Mouse (Mus musculus): ENCODE data around the gene Slc35c2. TPM values are rescaled to one million over a fixed set of nuclear protein-coding genes. Genes with fewer than 3 reads are reported as not detected.

Slc35c2 gene
- polyA plus RNA-seq, 1 experiment = 52.3 TPM

GRCm38 (mm10) chr2:165262274-165262990 lies 25.2 kb downstream of the Slc35c2 start:
- DNase-seq = no peak
- no peak overlapping the region for H3K4me3 ChIP-seq (replicated peaks; ENCODE audit: extremely low read depth, low read depth, low read length)
- WGBS = 55% methylated on average over 18 of the region's 18 CpGs
- TF ChIP-seq CTCF (IDR thresholded peaks at IDR 0.05; ENCODE audit: insufficient read depth, low read length) (no peak), POLR2A (IDR thresholded peaks at IDR 0.05; ENCODE audit: borderline replicate concordance, extremely low read depth, low read depth, low read length) (no peak)
- no peaks in the 10 kb centered on the region for H3K4me1 ChIP-seq (ENCODE audit: control insufficient read depth, insufficient read depth, low read length)

- no peak for TF ChIP-seq CTCF (IDR thresholded peaks at IDR 0.05; ENCODE audit: insufficient read depth, low read length)
- TF ChIP-seq POLR2A (IDR thresholded peaks at IDR 0.05; ENCODE audit: borderline replicate concordance, extremely low read depth, low read depth, low read length) = no peak
- DNase-seq = no peak
- Histone ChIP-seq H3K4me3 (replicated peaks; ENCODE audit: extremely low read depth, low read depth, low read length) (no peak overlapping the region), H3K4me1 (ENCODE audit: control insufficient read depth, insufficient read depth, low read length) (no peaks in the 10 kb centered on the region)
- WGBS = 69% methylated on average over 8 of the region's 8 CpGs
These were observed 27.8 kb downstream of the Slc35c2 start for GRCm38 (mm10) chr2:165259859-165260258.

- no peak for TF ChIP-seq CTCF (IDR thresholded peaks at IDR 0.05; ENCODE audit: insufficient read depth, low read length)
- TF ChIP-seq POLR2A (IDR thresholded peaks at IDR 0.05; ENCODE audit: borderline replicate concordance, extremely low read depth, low read depth, low read length) = no peak
- WGBS = 67% methylated on average over 6 of the region's 6 CpGs
- Histone ChIP-seq H3K4me3 (replicated peaks; ENCODE audit: extremely low read depth, low read depth, low read length) (no peak overlapping the region), H3K4me1 (ENCODE audit: control insufficient read depth, insufficient read depth, low read length) (no peaks in the 10 kb centered on the region)
- DNase-seq = no peak
These were observed 29.3 kb downstream of the Slc35c2 start for GRCm38 (mm10) chr2:165258321-165258720.

- no peak overlapping the region for H3K4me3 ChIP-seq (replicated peaks; ENCODE audit: extremely low read depth, low read depth, low read length)
- no peak for DNase-seq
- WGBS = 48% methylated on average over 11 of the region's 11 CpGs
- no peaks in the 10 kb centered on the region for H3K4me1 ChIP-seq (ENCODE audit: control insufficient read depth, insufficient read depth, low read length)
- TF ChIP-seq CTCF (IDR thresholded peaks at IDR 0.05; ENCODE audit: insufficient read depth, low read length) (no peak), POLR2A (IDR thresholded peaks at IDR 0.05; ENCODE audit: borderline replicate concordance, extremely low read depth, low read depth, low read length) (no peak)
These were observed 30.4 kb downstream of the Slc35c2 start for GRCm38 (mm10) chr2:165257151-165257834.

GRCm38 (mm10) chr2:165256213-165256612 lies 31.5 kb downstream of the Slc35c2 start:
- 72% methylated on average over 10 of the region's 10 CpGs for WGBS
- Histone ChIP-seq H3K4me1 (ENCODE audit: control insufficient read depth, insufficient read depth, low read length) (no peaks in the 10 kb centered on the region), H3K4me3 (replicated peaks; ENCODE audit: extremely low read depth, low read depth, low read length) (no peak overlapping the region)
- TF ChIP-seq POLR2A (IDR thresholded peaks at IDR 0.05; ENCODE audit: borderline replicate concordance, extremely low read depth, low read depth, low read length) (no peak), CTCF (IDR thresholded peaks at IDR 0.05; ENCODE audit: insufficient read depth, low read length) (no peak)
- DNase-seq = no peak

GRCm38 (mm10) chr2:165253867-165254266 lies 33.8 kb downstream of the Slc35c2 start:
- Histone ChIP-seq H3K4me3 (replicated peaks; ENCODE audit: extremely low read depth, low read depth, low read length) (no peak overlapping the region), H3K4me1 (ENCODE audit: control insufficient read depth, insufficient read depth, low read length) (no peaks in the 10 kb centered on the region)
- no peak for DNase-seq
- 32% methylated on average over 10 of the region's 10 CpGs for WGBS
- TF ChIP-seq POLR2A (IDR thresholded peaks at IDR 0.05; ENCODE audit: borderline replicate concordance, extremely low read depth, low read depth, low read length) (no peak), CTCF (IDR thresholded peaks at IDR 0.05; ENCODE audit: insufficient read depth, low read length) (no peak)

- 78% methylated on average over 8 of the region's 8 CpGs for WGBS
- TF ChIP-seq POLR2A (IDR thresholded peaks at IDR 0.05; ENCODE audit: borderline replicate concordance, extremely low read depth, low read depth, low read length) (no peak), CTCF (IDR thresholded peaks at IDR 0.05; ENCODE audit: insufficient read depth, low read length) (no peak)
- Histone ChIP-seq H3K4me1 (ENCODE audit: control insufficient read depth, insufficient read depth, low read length) (no peaks in the 10 kb centered on the region), H3K4me3 (replicated peaks; ENCODE audit: extremely low read depth, low read depth, low read length) (no peak overlapping the region)
- no peak for DNase-seq
These were observed 34.4 kb downstream of the Slc35c2 start for GRCm38 (mm10) chr2:165253269-165253668.

GRCm38 (mm10) chr2:165252801-165253200 lies 34.9 kb downstream of the Slc35c2 start:
- Histone ChIP-seq H3K4me3 (replicated peaks; ENCODE audit: extremely low read depth, low read depth, low read length) (no peak overlapping the region), H3K4me1 (ENCODE audit: control insufficient read depth, insufficient read depth, low read length) (no peaks in the 10 kb centered on the region)
- WGBS = 50% methylated on average over 9 of the region's 9 CpGs
- TF ChIP-seq POLR2A (IDR thresholded peaks at IDR 0.05; ENCODE audit: borderline replicate concordance, extremely low read depth, low read depth, low read length) (no peak), CTCF (IDR thresholded peaks at IDR 0.05; ENCODE audit: insufficient read depth, low read length) (no peak)
- DNase-seq = no peak

GRCm38 (mm10) chr2:165252381-165252780 lies 35.3 kb downstream of the Slc35c2 start:
- no peaks in the 10 kb centered on the region for H3K4me1 ChIP-seq (ENCODE audit: control insufficient read depth, insufficient read depth, low read length)
- no peak for DNase-seq
- no peak overlapping the region for H3K4me3 ChIP-seq (replicated peaks; ENCODE audit: extremely low read depth, low read depth, low read length)
- TF ChIP-seq CTCF (IDR thresholded peaks at IDR 0.05; ENCODE audit: insufficient read depth, low read length) (no peak), POLR2A (IDR thresholded peaks at IDR 0.05; ENCODE audit: borderline replicate concordance, extremely low read depth, low read depth, low read length) (no peak)
- whole genome bisulfite sequencing = 71% methylated on average over 8 of the region's 8 CpGs

- DNase-seq = no peak
- H3K4me3 ChIP-seq (replicated peaks; ENCODE audit: extremely low read depth, low read depth, low read length) = no peak overlapping the region
- TF ChIP-seq CTCF (IDR thresholded peaks at IDR 0.05; ENCODE audit: insufficient read depth, low read length) (no peak), POLR2A (IDR thresholded peaks at IDR 0.05; ENCODE audit: borderline replicate concordance, extremely low read depth, low read depth, low read length) (no peak)
- 11% methylated on average over 1 of the region's 1 CpGs for WGBS
- H3K4me1 ChIP-seq (ENCODE audit: control insufficient read depth, insufficient read depth, low read length) = no peaks in the 10 kb centered on the region
These were observed 36.8 kb downstream of the Slc35c2 start for GRCm38 (mm10) chr2:165250903-165251302.
